Mouse (Mus musculus) layer of hippocampus, adult 2 months (tissue): Measurements from ENCODE around the gene Zfp213. TPM values are rescaled to one million over a fixed set of nuclear protein-coding genes. Genes with fewer than 3 reads are reported as not detected.

Experiments
- DNase-seq, 2 experiments: peaks; one replicate each; pipeline ENCODE4 v3.0.0; 2022; ENCODE audit warnings: low spot score in 2 of 2
- H3K27ac ChIP-seq: fragments of 200-600 bp; 2 replicates; pipeline ENCODE4 v1.8.1; 2022
- H3K4me3 ChIP-seq: fragments of 200-600 bp; 2 replicates; pipeline ENCODE4 v1.8.1; 2022; ENCODE audit warnings: mild to moderate bottlenecking
- CTCF ChIP-seq: fragments of 200-600 bp; conservative IDR thresholded peaks from 2 replicates; pipeline ENCODE4 v1.8.1; 2022; ENCODE audit warnings: antibody characterized with exemption, mild to moderate bottlenecking, moderate library complexity
- long read RNA-seq, 2 experiments: library from polyadenylated mRNA; stranded (forward); transcript quantifications; one replicate each; pipeline ENCODE4 v2.0.0; 2021; ENCODE audit warnings: borderline mapping rate in 2 of 2
- total RNA-seq, 2 experiments: library from RNA; stranded (reverse); gene quantifications; 2 replicates each; pipeline ENCODE4 v1.2.3; 2021

Zfp213 gene
- total RNA-seq, result 1 to 10 TPM; 5.7 to 6.9 TPM
- long read RNA-seq, experiment 1, transcript Zfp213-201 (6 exons, 2,686 nt), result major isoform, 14 of 15 reads
- long read RNA-seq, experiment 1, partial matches to known transcripts, result 1 of 15 reads
- long read RNA-seq, experiment 1, other reads (novel, unspliced or antisense), result 0 of 15 reads
- long read RNA-seq, experiment 2, transcript Zfp213-201 (6 exons, 2,686 nt), result major isoform, 12 of 15 reads
- long read RNA-seq, experiment 2, partial matches to known transcripts, result 0 of 15 reads
- long read RNA-seq, experiment 2, other reads (novel, unspliced or antisense), result 3 of 15 reads

DNA sequence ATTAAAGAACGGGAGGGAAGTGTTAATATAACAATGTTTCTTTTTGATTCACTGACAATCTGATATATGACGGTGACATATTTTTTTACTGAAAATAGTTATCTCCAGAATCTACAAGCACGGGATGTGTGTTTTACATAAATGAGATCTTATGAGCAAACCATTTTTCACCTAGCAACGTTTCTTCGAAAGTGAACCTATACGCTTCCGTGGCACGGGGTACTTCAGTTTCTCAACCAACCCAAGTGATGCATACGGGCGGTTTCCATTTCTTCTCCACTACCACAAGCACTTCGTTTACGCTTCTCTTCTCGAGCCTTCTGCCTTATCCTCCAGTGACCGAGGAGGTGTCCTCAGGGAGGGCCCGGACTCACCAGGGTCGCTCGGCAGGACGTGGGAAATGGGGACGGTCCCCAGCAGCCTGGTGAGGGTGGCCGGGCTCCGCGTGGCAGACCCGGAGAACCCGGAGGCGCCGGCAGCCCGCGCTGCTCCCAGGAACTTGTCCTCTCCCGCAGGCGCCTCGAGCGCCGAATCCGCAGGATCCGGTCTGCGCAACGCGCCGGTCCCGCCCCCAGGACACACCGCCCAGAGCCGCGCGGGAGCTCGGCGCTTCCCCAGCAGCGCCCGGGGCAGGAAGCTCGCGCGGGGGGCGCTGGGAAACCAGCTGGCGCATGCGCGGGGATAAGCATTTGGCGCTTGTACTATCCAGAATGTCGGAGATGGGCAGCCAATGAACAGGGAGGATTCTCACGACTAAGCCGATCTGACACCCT is at the start of gene Zfp213:
Gene Zfp213 (minus strand): TSS at position 644 of the 773 bp plus-strand sequence.
- peak; percentile 96 for DNase-seq

DNA sequence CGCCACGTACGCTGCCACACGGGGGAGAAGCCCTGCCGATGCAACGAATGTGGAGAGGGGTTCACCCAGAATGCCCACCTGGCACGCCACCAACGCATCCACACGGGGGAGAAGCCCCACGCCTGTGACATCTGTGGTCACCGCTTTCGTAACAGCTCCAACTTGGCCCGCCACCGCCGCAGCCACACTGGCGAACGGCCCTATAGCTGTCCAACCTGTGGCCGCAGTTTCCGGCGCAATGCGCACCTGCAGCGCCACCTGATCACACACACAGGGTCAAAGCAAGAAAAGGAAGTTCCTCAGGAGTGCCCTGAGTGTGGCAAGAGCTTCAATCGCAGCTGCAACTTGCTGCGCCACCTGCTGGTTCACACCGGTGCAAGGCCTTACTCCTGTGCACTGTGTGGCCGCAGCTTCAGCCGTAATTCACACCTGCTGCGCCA is 46.3 kb upstream of the Zfp213 start:
- peak in 1 of 2 experiments; percentile 32 for DNase-seq
- TF ChIP-seq CTCF, result peak; percentile 81
- no peak overlapping the region for H3K4me3 ChIP-seq
- H3K27ac ChIP-seq, result no peak overlapping the region

More for the DNA sequence above, at the start of gene Zfp213:
- Histone ChIP-seq H3K4me3 (peak within 1 kb of the TSS; percentile 83), H3K27ac (peak within 1 kb of the TSS; percentile 92)
- TF ChIP-seq CTCF, result no peak

DNA sequence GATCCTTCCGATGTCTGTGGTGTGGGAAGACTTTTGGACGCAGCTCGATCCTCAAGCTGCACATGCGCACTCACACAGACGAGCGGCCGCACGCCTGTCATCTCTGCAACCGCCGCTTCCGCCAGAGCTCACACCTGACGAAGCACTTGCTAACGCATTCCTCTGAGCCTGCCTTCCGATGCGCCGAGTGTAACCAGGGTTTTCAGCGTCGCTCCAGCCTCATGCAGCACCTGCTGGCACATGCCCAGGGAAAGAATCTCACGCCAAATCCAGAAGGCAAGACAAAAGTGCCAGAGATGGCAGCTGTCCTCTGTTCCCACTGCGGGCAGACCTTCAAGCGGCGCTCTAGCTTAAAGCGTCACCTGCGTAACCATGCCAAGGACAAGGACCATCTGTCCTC is 45.6 kb upstream of the Zfp213 start:
- no peak for TF ChIP-seq CTCF
- H3K27ac ChIP-seq, result no peak overlapping the region
- no peak for DNase-seq
- H3K4me3 ChIP-seq, result no peak overlapping the region

DNA sequence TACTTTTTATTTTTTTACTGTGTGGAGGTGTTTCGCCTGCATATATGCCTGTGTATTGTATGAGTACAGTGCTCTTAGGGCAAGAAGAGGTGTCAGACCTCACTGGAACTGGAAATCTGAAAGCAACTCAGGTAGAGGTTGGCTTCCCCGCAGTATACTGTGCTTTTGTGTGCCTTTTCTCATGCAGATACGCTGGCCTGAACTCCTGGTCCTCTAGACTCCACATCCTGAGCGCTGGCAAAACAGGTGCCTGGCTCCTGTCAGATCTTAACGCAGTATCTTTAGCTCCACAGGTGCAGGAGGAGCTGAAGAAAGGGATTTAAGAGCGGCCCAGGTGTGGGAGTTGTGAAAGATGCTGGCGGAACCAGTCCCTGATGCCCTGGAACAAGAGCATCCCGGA is 41.2 kb upstream of the Zfp213 start:
- no peak overlapping the region for H3K4me3 ChIP-seq
- H3K27ac ChIP-seq, result no peak overlapping the region
- no peak for DNase-seq
- TF ChIP-seq CTCF, result no peak

DNA sequence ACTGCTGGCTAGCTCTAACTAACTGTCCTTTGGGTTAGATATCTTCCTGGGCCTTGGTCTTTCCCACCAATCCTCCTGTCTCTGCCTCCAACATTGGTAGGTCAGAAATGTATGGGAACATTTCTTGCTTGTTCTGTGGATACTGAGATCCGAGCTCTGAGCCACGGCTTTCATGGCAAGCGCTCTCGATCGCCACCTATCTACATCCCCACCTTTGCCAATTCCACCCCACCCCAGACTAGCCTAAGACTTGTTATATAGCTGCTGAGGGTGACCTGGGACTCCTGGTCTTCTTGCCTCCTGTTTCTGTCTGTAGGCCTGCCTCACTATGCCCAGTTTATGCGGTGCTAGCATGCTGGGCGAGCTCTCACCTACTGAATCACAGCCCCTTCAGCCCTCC is 40.4 kb upstream of the Zfp213 start:
- TF ChIP-seq CTCF, result peak; percentile 23; the same call in 1 of the 2 replicates
- H3K27ac ChIP-seq, result no peak overlapping the region
- no peak for DNase-seq

DNA sequence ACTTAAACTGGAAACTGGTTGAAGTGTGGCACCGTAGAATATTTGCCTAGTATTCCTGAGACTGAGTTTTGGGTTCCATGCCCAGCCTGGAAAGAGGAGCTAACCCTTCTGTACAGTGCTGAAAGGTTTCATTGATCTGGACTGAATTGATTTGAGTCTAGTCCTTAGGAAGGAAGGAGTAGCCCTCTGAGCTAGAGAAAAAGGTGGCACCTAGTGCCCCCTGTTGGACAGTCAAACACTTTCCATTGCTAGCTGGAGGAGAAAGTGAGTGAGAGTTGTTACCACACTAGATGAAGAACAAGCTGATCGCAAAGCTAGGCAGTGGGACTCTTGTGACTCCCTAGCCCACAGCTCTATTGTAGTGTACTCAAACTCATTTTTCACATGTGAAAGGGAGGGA is 39.5 kb upstream of the Zfp213 start:
- DNase-seq, result no peak
- H3K27ac ChIP-seq, result no peak overlapping the region
- H3K4me3 ChIP-seq, result no peak overlapping the region
- TF ChIP-seq CTCF, result peak; percentile 75

More for the DNA sequence above, 40.4 kb upstream of the Zfp213 start:
- H3K4me3 ChIP-seq, result no peak overlapping the region

DNA sequence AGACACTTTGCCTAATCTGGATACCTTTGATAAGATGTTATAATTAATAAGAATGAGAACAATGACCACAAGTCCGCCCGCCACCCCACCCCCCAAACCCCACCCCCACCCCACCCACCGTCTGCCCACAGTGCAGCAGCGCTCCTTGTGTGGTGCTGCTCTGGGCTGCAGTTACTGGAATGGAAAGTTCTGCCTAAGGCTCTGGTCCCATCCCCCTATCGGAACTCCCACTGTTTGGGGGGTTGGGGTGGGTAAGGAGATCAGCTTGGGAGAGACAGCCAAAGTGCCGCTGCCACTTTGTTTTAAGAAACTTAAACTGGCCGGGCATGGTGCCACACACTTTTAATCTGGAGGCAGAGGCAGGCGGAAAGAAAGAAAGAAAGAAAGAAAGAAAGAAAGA is 39.0 kb upstream of the Zfp213 start:
- TF ChIP-seq CTCF, result no peak
- Histone ChIP-seq H3K27ac (no peak overlapping the region), H3K4me3 (no peak overlapping the region)
- no peak for DNase-seq

DNA sequence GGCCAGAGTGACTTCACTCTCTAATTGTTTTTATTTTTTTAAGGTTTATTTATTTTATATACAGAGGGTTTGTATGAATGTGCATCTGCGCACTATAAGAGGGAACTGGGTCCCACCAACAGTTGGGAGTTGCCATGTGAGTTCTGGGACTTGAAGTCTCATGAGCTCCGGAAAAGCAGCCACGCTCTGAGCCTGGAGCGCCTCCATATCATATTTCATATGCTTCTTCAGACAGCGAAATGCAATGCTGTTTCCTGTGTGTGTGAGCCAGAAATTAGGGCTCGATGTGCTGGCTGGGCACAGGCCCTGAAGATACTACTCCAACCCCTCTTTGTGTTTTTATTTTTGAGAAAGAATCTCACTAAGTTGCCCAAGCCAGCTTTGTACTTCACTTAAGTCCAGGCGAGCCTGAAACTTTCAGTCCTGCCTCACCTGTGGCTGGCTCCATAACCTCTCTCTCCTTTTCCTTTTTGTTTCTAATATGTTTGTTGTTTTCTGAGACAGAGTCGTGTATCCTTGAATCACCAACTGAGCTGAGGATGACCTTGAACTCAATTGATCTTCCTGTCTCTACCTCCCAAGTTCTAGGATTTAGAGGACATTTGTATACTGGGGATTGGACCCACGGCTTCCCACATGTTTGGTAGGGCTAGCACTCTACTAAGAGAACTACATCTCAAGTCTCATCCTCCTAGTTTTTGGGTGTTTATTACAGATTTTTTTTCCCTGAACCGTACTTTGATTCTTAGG is 38.0 kb upstream of the Zfp213 start:
- Histone ChIP-seq H3K4me3 (no peak overlapping the region), H3K27ac (no peak overlapping the region)
- no peak for DNase-seq
- TF ChIP-seq CTCF, result no peak

DNA sequence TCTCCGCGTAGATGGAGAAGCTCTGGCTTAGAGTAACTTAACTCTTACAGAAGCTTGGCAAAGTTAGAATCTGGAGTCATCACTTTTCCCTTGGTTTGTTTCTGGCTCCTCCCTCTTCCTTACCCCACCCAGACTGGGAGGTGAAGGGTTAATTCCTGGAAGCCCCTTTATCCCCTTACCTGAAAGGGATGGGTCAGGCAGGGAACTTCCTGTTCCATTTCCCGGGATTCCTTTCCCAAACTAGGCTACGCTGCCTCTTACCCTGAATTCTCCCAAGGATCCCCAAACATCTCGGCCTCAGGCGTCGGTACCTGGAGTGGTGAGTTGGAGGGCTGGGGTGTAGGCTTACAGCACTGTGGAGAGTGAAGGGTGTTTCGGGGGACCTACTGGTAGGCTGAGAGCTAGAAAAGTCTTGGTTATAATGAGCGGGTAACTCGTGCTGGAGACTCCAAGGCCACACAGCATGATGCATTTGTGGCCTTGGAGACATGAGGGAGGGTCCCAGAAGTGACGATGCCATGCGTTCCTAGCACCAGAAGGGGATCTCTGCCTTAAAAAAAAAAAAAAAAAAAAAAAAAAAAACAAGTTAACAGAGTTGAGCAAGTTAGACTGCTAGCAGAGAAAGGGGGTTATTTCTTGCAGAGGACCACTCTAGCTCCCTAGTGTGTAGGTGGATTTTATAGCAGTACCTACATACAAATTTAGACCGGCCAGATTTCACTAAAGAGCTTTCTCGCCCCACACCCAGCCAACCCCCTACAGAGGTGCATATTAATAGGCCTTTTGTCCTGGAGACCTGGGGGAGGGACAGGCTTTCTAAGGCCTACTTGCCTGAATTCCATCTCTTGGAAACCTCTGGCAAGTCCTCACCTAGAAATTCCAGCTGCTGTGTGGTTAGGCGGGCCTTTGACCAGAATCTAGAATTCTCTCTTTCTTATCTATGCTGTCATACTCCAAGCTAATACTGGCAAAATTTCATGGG is 36.9 kb upstream of the Zfp213 start, which contains the start of gene Zscan10:
Gene Zscan10 (plus strand): TSS at position 216 of the 982 bp plus-strand sequence.
- no peak for DNase-seq
- Histone ChIP-seq H3K4me3 (peak within 1 kb of the TSS; percentile 48), H3K27ac (peak within 1 kb of the TSS; percentile 88; the same call in 1 of the 2 replicates)
- TF ChIP-seq CTCF, result no peak

DNA sequence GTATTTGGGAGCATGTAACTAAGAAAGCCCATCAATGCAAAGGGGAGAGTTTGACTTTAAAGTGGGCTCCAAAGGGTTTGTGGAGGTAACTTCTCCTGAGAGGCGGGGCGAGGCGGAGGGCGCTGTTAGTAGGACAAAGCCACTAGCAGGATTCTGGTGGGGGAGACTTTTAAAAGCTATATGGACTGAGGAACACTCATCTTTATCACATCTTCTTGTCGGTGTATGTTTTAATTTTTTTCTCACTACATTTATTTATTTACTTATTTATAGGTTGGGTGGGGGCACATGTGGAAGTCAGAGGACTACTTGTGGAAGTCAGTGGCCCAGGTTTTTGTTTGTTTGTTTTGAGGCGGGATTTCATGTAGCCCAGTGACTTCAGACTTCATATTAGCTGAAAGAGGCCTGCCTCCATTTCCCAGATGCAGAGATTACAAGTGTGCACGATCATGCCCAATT is 35.6 kb upstream of the Zfp213 start:
- no peak for DNase-seq
- peak overlapping the region; percentile 48 for H3K4me3 ChIP-seq
- H3K27ac ChIP-seq, result peak overlapping the region; percentile 88
- TF ChIP-seq CTCF, result no peak
